Mouse (Mus musculus): ENCODE measurements at regions not wholly inside any gene's neighbourhood (a gene's known extent, or its start where the extent isn't known, plus 50 kb on each side); places are given as distances from the start of the nearest gene placed in this dataset.

GRCm38 (mm10) chr8:93627626-93628025, 92.0 kb upstream of the Ces5a start:
- H3K27ac ChIP-seq, result peak overlapping the region; percentile 68; the same call in 1 of the 2 replicates
- TF ChIP-seq CTCF (IDR thresholded peaks at IDR 0.05; ENCODE audit: low read depth), result no peak
- DNase-seq (ENCODE audit: low spot score) (peak; percentile 58), ATAC-seq (peak; percentile 71)
- no peak overlapping the region for H3K9ac ChIP-seq (replicated peaks; ENCODE audit: low read length)
- H3K4me1 ChIP-seq (ENCODE audit: insufficient read depth, low read length), result peaks cover 14% of the 10 kb centered on the region
- no peaks in the 10 kb centered on the region for H3K27me3 ChIP-seq (ENCODE audit: insufficient read depth, low read length)
- no peaks in the 10 kb centered on the region for H3K9me3 ChIP-seq (ENCODE audit: low read length)
- peak overlapping the region; percentile 46 for H3K4me2 ChIP-seq (ENCODE audit: low read depth, low read length)
- WGBS, result 38% methylated on average over 6 of the region's 6 CpGs
- H3K36me3 ChIP-seq (ENCODE audit: insufficient read depth, low read length), result no peaks in the 10 kb centered on the region
- H3K4me3 ChIP-seq (ENCODE audit: low read length), result no peak overlapping the region

GRCm38 (mm10) chr8:93632896-93633295, 97.3 kb upstream of the Ces5a start:
- DNase-seq (ENCODE audit: low spot score) (no peak), ATAC-seq (no peak)
- Histone ChIP-seq H3K4me2 (ENCODE audit: low read depth, low read length) (no peak overlapping the region), H3K9me3 (ENCODE audit: low read length) (no peaks in the 10 kb centered on the region), H3K4me3 (ENCODE audit: low read length) (no peak overlapping the region), H3K4me1 (ENCODE audit: insufficient read depth, low read length) (no peaks in the 10 kb centered on the region), H3K9ac (replicated peaks; ENCODE audit: low read length) (no peak overlapping the region), H3K36me3 (ENCODE audit: insufficient read depth, low read length) (no peaks in the 10 kb centered on the region), H3K27ac (no peak overlapping the region), H3K27me3 (ENCODE audit: insufficient read depth, low read length) (no peaks in the 10 kb centered on the region)
- 73% methylated on average over 8 of the region's 8 CpGs for WGBS
- no peak for TF ChIP-seq CTCF (IDR thresholded peaks at IDR 0.05; ENCODE audit: low read depth)

- H3K4me1 ChIP-seq (ENCODE audit: insufficient read depth, low read length), result 0 out of 2 replicates have a peak, but pooled peaks cover 7% of the 10 kb centered on the region
- DNase-seq (ENCODE audit: low spot score), result peak; percentile 36
- H3K9ac ChIP-seq (replicated peaks; ENCODE audit: low read length), result no peak overlapping the region
- H3K27ac ChIP-seq, result no peak overlapping the region
- 25% methylated on average over 2 of the region's 2 CpGs for WGBS
- TF ChIP-seq CTCF (IDR thresholded peaks at IDR 0.05; ENCODE audit: low read depth), result no peak
- H3K36me3 ChIP-seq (ENCODE audit: insufficient read depth, low read length), result no peaks in the 10 kb centered on the region
- H3K9me3 ChIP-seq (ENCODE audit: low read length), result no peaks in the 10 kb centered on the region
- H3K27me3 ChIP-seq (ENCODE audit: insufficient read depth, low read length), result no peaks in the 10 kb centered on the region
- no peak overlapping the region for H3K4me2 ChIP-seq (ENCODE audit: low read depth, low read length)
- no peak overlapping the region for H3K4me3 ChIP-seq (ENCODE audit: low read length)
- no peak for ATAC-seq
Observed at GRCm38 (mm10) chr8:93642770-93643169, 107.1 kb upstream of the Ces5a start.

- Histone ChIP-seq H3K4me1 (ENCODE audit: insufficient read depth, low read length) (0 out of 2 replicates have a peak, but pooled peaks cover 7% of the 10 kb centered on the region), H3K27ac (no peak overlapping the region), H3K27me3 (ENCODE audit: insufficient read depth, low read length) (no peaks in the 10 kb centered on the region), H3K4me2 (ENCODE audit: low read depth, low read length) (no peak overlapping the region), H3K36me3 (ENCODE audit: insufficient read depth, low read length) (no peaks in the 10 kb centered on the region), H3K9me3 (ENCODE audit: low read length) (no peaks in the 10 kb centered on the region), H3K4me3 (ENCODE audit: low read length) (no peak overlapping the region), H3K9ac (replicated peaks; ENCODE audit: low read length) (no peak overlapping the region)
- 64% methylated on average over 4 of the region's 4 CpGs for WGBS
- no peak for ATAC-seq
- DNase-seq (ENCODE audit: low spot score), result peak; percentile 33
- TF ChIP-seq CTCF (IDR thresholded peaks at IDR 0.05; ENCODE audit: low read depth), result no peak
Observed at GRCm38 (mm10) chr8:93643471-93644215, 108.0 kb upstream of the Ces5a start.

- Histone ChIP-seq H3K27me3 (ENCODE audit: insufficient read depth, low read length) (no peaks in the 10 kb centered on the region), H3K9me3 (ENCODE audit: low read length) (no peaks in the 10 kb centered on the region), H3K27ac (no peak overlapping the region), H3K9ac (replicated peaks; ENCODE audit: low read length) (no peak overlapping the region), H3K4me1 (ENCODE audit: insufficient read depth, low read length) (no peaks in the 10 kb centered on the region), H3K36me3 (ENCODE audit: insufficient read depth, low read length) (no peaks in the 10 kb centered on the region), H3K4me2 (ENCODE audit: low read depth, low read length) (no peak overlapping the region), H3K4me3 (ENCODE audit: low read length) (no peak overlapping the region)
- DNase-seq (ENCODE audit: low spot score) (no peak), ATAC-seq (no peak)
- TF ChIP-seq CTCF (IDR thresholded peaks at IDR 0.05; ENCODE audit: low read depth), result no peak
- WGBS, result 91% methylated on average over 2 of the region's 2 CpGs
Observed at GRCm38 (mm10) chr8:93653421-93653820, 117.8 kb upstream of the Ces5a start.

- Histone ChIP-seq H3K4me1 (ENCODE audit: insufficient read depth, low read length) (no peaks in the 10 kb centered on the region), H3K36me3 (ENCODE audit: insufficient read depth, low read length) (no peaks in the 10 kb centered on the region), H3K4me2 (ENCODE audit: low read depth, low read length) (no peak overlapping the region), H3K9me3 (ENCODE audit: low read length) (no peaks in the 10 kb centered on the region), H3K9ac (replicated peaks; ENCODE audit: low read length) (no peak overlapping the region), H3K27ac (no peak overlapping the region), H3K4me3 (ENCODE audit: low read length) (no peak overlapping the region), H3K27me3 (ENCODE audit: insufficient read depth, low read length) (no peaks in the 10 kb centered on the region)
- WGBS, result 74% methylated on average over 14 of the region's 14 CpGs
- no peak for DNase-seq (ENCODE audit: low spot score)
- TF ChIP-seq CTCF (IDR thresholded peaks at IDR 0.05; ENCODE audit: low read depth), result no peak
- no peak for ATAC-seq
Observed at GRCm38 (mm10) chr8:93653913-93654705, 118.5 kb upstream of the Ces5a start.
